Mouse (Mus musculus): Measurements from ENCODE around the gene Inka2.
"Not testable (repeated sequence)": the region's sequence is repeated elsewhere in the genome, so short reads cannot be mapped to it uniquely, and the experiment has no call there.

The Inka2 gene

GRCm38 (mm10) chr3:105696387-105697147 lies 7.8 kb upstream of the Inka2 start:
- 0 out of 2 replicates have a peak, but pooled peaks have one; percentile 34 for ATAC-seq (ENCODE audit: insufficient number of reproducible peaks, low FRiP score, low TSS enrichment)

GRCm38 (mm10) chr3:105697148-105697441 lies 7.3 kb upstream of the Inka2 start:
- 0 out of 2 replicates have a peak, but pooled peaks have one; percentile 8 for ATAC-seq (ENCODE audit: insufficient number of reproducible peaks, low FRiP score, low TSS enrichment)

GRCm38 (mm10) chr3:105698311-105698710 lies 6.1 kb upstream of the Inka2 start:
- no peak for ATAC-seq (ENCODE audit: insufficient number of reproducible peaks, low FRiP score, low TSS enrichment)

- no peak for ATAC-seq (ENCODE audit: insufficient number of reproducible peaks, low FRiP score, low TSS enrichment)
These were observed 5.0 kb upstream of the Inka2 start for GRCm38 (mm10) chr3:105699241-105699933.

- not testable (repeated sequence) for ATAC-seq (ENCODE audit: insufficient number of reproducible peaks, low FRiP score, low TSS enrichment)
These were observed 3.6 kb upstream of the Inka2 start for GRCm38 (mm10) chr3:105700786-105701185.

- ATAC-seq (ENCODE audit: insufficient number of reproducible peaks, low FRiP score, low TSS enrichment) = no peak
These were observed 3.0 kb upstream of the Inka2 start for GRCm38 (mm10) chr3:105701399-105701798.

- no peak for ATAC-seq (ENCODE audit: insufficient number of reproducible peaks, low FRiP score, low TSS enrichment)
These were observed 828 bp upstream of the Inka2 start for GRCm38 (mm10) chr3:105703571-105703970.

GRCm38 (mm10) chr3:105705061-105705549 lies 706 bp downstream of the Inka2 start:
- ATAC-seq (ENCODE audit: insufficient number of reproducible peaks, low FRiP score, low TSS enrichment) = peak; percentile 77

GRCm38 (mm10) chr3:105705561-105705960 lies 1.2 kb downstream of the Inka2 start:
- ATAC-seq (ENCODE audit: insufficient number of reproducible peaks, low FRiP score, low TSS enrichment) = 0 out of 2 replicates have a peak, but pooled peaks have one; percentile 1

GRCm38 (mm10) chr3:105706366-105707020 lies 2.1 kb downstream of the Inka2 start:
- ATAC-seq (ENCODE audit: insufficient number of reproducible peaks, low FRiP score, low TSS enrichment) = no peak

- ATAC-seq (ENCODE audit: insufficient number of reproducible peaks, low FRiP score, low TSS enrichment) = no peak
These were observed 3.2 kb downstream of the Inka2 start for GRCm38 (mm10) chr3:105707590-105707989.

- ATAC-seq (ENCODE audit: insufficient number of reproducible peaks, low FRiP score, low TSS enrichment) = peak; percentile 9; the same call in 1 of the 2 replicates
These were observed 5.8 kb downstream of the Inka2 start for GRCm38 (mm10) chr3:105710246-105710645.

- no peak; the same call in 1 of the 2 replicates for ATAC-seq (ENCODE audit: insufficient number of reproducible peaks, low FRiP score, low TSS enrichment)
These were observed 7.3 kb downstream of the Inka2 start for GRCm38 (mm10) chr3:105711741-105712140.

GRCm38 (mm10) chr3:105712827-105713226 lies 8.4 kb downstream of the Inka2 start:
- no peak for ATAC-seq (ENCODE audit: insufficient number of reproducible peaks, low FRiP score, low TSS enrichment)

- no peak for ATAC-seq (ENCODE audit: insufficient number of reproducible peaks, low FRiP score, low TSS enrichment)
These were observed 9.9 kb downstream of the Inka2 start for GRCm38 (mm10) chr3:105714091-105714819.

- no peak for ATAC-seq (ENCODE audit: insufficient number of reproducible peaks, low FRiP score, low TSS enrichment)
These were observed 10.4 kb downstream of the Inka2 start for GRCm38 (mm10) chr3:105714820-105715167.

- ATAC-seq (ENCODE audit: insufficient number of reproducible peaks, low FRiP score, low TSS enrichment) = no peak
These were observed 12.1 kb downstream of the Inka2 start for GRCm38 (mm10) chr3:105716353-105717000.

GRCm38 (mm10) chr3:105717856-105718555 lies 13.6 kb downstream of the Inka2 start:
- ATAC-seq (ENCODE audit: insufficient number of reproducible peaks, low FRiP score, low TSS enrichment) = 0 out of 2 replicates have a peak, but pooled peaks have one; percentile 33

- ATAC-seq (ENCODE audit: insufficient number of reproducible peaks, low FRiP score, low TSS enrichment) = no peak
These were observed 14.3 kb downstream of the Inka2 start for GRCm38 (mm10) chr3:105718746-105719145.
